Mouse (Mus musculus) thymus, postnatal 36 days (tissue): ENCODE data around the gene Zbtb25.
A peak's percentile ranks its signal among the peaks of the same experiment; 100 is the strongest.

Experiments
- DNase-seq, 2 experiments: peaks; one replicate each; pipeline ENCODE4 v3.0.0; 2022; ENCODE audit warnings: mixed read lengths in 2 of 2

The Zbtb25 gene

GRCm38 (mm10) chr12:76376649-76377048 is 7.2 kb upstream of the Zbtb25 start:
- peak; percentile 41 to 47 for DNase-seq

- no peak for DNase-seq
Measured at GRCm38 (mm10) chr12:76375506-76375905, 6.1 kb upstream of the Zbtb25 start.

GRCm38 (mm10) chr12:76374911-76375310 is 5.5 kb upstream of the Zbtb25 start:
- DNase-seq = no peak

- DNase-seq = no peak
Measured at GRCm38 (mm10) chr12:76373991-76374390, 4.6 kb upstream of the Zbtb25 start.

- peak; percentile 43 to 52 for DNase-seq
Measured at GRCm38 (mm10) chr12:76372881-76373818, 3.7 kb upstream of the Zbtb25 start.

- DNase-seq = no peak
Measured at GRCm38 (mm10) chr12:76372046-76372445, 2.6 kb upstream of the Zbtb25 start.

GRCm38 (mm10) chr12:76370831-76371571 is 1.6 kb upstream of the Zbtb25 start:
- peak; percentile 80 to 85 for DNase-seq

GRCm38 (mm10) chr12:76369978-76370830 is 802 bp upstream of the Zbtb25 start, which contains the start of gene Zbtb1:
TSS of gene Zbtb1 (plus strand) at chr12:76370266.
- DNase-seq = peak; percentile 85 to 89

- DNase-seq = no peak
Measured at GRCm38 (mm10) chr12:76368790-76369205, 604 bp downstream of the Zbtb25 start.

GRCm38 (mm10) chr12:76368201-76368789 is 1.1 kb downstream of the Zbtb25 start:
- no peak for DNase-seq

- DNase-seq = peak; percentile 37 to 52
Measured at GRCm38 (mm10) chr12:76367096-76367995, 2.1 kb downstream of the Zbtb25 start.

GRCm38 (mm10) chr12:76366276-76366675 is 3.1 kb downstream of the Zbtb25 start:
- DNase-seq = no peak

- peak; percentile 36 to 37 for DNase-seq
Measured at GRCm38 (mm10) chr12:76362303-76362676, 7.1 kb downstream of the Zbtb25 start.

GRCm38 (mm10) chr12:76361405-76362302 is 7.7 kb downstream of the Zbtb25 start:
- DNase-seq = no peak

- no peak for DNase-seq
Measured at GRCm38 (mm10) chr12:76360868-76361267, 8.5 kb downstream of the Zbtb25 start.

- no peak for DNase-seq
Measured at GRCm38 (mm10) chr12:76349680-76350220, 19.7 kb downstream of the Zbtb25 start.

- DNase-seq = peak; percentile 43 to 56
Measured at GRCm38 (mm10) chr12:76345759-76346455, 23.5 kb downstream of the Zbtb25 start.

GRCm38 (mm10) chr12:76341080-76341479 is 28.3 kb downstream of the Zbtb25 start:
- DNase-seq = peak in 1 of 2 experiments; percentile 38
